Mouse (Mus musculus): ENCODE measurements at regions not wholly inside any gene's neighbourhood (a gene's known extent, or its start where the extent isn't known, plus 50 kb on each side); places are given as distances from the start of the nearest gene placed in this dataset.

- CTCF ChIA-PET = interaction anchor here (0.5 kb wide), 1 partner anchor 1556 kb away, joined by 3 read pairs; no protein-coding TSS in a partner anchor
These were observed 88.8 kb upstream of the Zkscan2 start for GRCm38 (mm10) chr7:123589099-123589498.

DNA sequence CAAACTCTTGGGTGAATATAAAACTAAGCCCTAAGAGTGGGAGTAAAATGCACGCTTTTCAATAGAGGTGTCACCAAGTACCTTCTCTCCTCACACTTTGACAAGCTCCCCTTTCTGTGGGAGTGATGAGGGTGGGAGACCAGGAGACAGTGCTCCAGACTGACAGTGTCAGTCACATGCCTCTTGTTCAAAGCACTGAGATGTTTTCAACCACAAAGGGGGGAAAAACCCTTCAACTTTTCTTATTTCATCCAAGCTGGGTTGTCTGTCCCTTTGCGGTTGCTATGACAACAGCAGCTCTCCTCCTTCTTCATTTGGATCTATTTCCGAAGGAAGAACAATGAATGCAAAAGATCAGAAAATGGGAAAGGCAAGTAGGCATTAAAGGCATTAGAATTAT lies 73.5 kb upstream of the Zkscan2 start:
- CTCF ChIA-PET = interaction anchor here (0.7 kb wide), 1 partner anchor 52 kb away, joined by 3 read pairs; no protein-coding TSS in a partner anchor

- CTCF ChIA-PET = no interaction called here
These were observed 72.2 kb upstream of the Zkscan2 start for GRCm38 (mm10) chr7:123572376-123572990.

GRCm38 (mm10) chr7:123566264-123566663 lies 66.0 kb upstream of the Zkscan2 start:
- CTCF ChIA-PET = no interaction called here

DNA sequence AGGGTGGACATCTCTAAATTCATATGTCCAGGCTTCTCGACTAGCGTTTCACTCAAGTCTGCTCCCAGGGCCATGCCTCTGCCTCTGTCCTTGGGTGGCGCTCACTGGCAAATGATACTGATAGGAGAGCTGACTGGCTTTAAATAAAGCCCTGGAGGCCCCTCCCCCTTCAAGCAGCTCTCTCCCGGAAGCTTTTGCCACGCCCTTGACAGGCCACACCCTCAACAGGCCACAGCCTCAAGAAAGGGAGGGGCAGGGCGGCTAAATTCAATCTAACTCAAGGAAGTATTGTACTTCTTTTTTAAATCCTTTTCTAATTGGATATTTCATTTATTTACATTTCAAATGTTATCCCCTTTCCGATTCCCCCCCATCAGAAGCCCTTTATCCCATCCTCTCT lies 59.3 kb upstream of the Zkscan2 start:
- CTCF ChIA-PET = no interaction called here

Measured in spleen, embryonic (tissue).